In genomic region chr8:84641578-84642361, GRCm38 (mm10) we compare ENCODE assay signal across 19 mouse cellular contexts. TPM values are rescaled to one million over a fixed set of nuclear protein-coding genes. Genes with fewer than 3 reads are reported as not detected.
A peak's percentile ranks its signal among the peaks of the same experiment; 100 is the strongest.
DNase-seq lines count a peak whose midpoint lies in the region; ATAC-seq and TF ChIP-seq lines count a peak whose summit lies in the region.
"Had no signal": no experiment of that assay in that cellular context is flagged by ENCODE, and none has a peak within 500 bp of the region (broad histone marks: within the 10 kb centered on the region; RNA-seq: fewer than 3 reads in every experiment).

No protein-coding gene starts in this region.

- no peaks in the 10 kb centered on the region for H3K4me1 ChIP-seq in kidney, postnatal 0 days (replicated peaks; ENCODE audit: insufficient read depth, low read length)
- no peaks in the 10 kb centered on the region for H3K4me1 ChIP-seq in midbrain, postnatal 0 days (ENCODE audit: insufficient read depth, low read length)
- peaks cover 13% of the 10 kb centered on the region for H3K4me1 ChIP-seq in midbrain, embryonic 13.5 days (replicated peaks)
- peaks cover 44% of the 10 kb centered on the region for H3K4me1 ChIP-seq in embryonic facial prominence, embryonic 10.5 days

- DNase-seq in kidney, postnatal 0 days (ENCODE audit: low spot score): no peak
- no peak for DNase-seq in kidney, adult 9 months
- no peak for DNase-seq in midbrain, postnatal 0 days (ENCODE audit: low spot score)
- no peak for DNase-seq in embryonic facial prominence, embryonic 10.5 days (ENCODE audit: low spot score)
- DNase-seq in spleen, postnatal 14 days (ENCODE audit: low spot score in 2 of 2): no peak
- no peak for DNase-seq in layer of hippocampus, adult 18-20 months (ENCODE audit: low spot score in 2 of 2)
- DNase-seq in thymus, postnatal 0 days (ENCODE audit: low spot score): no peak
- DNase-seq: adrenal gland, adult 8-10 months; cerebellum, adult 9-10 months; heart, adult 11 months; kidney, adult 11 months; kidney, postnatal 25 days; left cerebral cortex, postnatal 4 days; lung, adult 2 months had no signal

- WGBS in kidney, postnatal 0 days: 48% methylated on average over 1 of the region's 1 CpGs
- 83% methylated on average over 1 of the region's 1 CpGs for WGBS in midbrain, postnatal 0 days
- 96% methylated on average over 1 of the region's 1 CpGs for WGBS in midbrain, embryonic 13.5 days
- 89% methylated on average over 1 of the region's 1 CpGs for WGBS in embryonic facial prominence, embryonic 10.5 days

- H3K9me3 ChIP-seq in kidney, postnatal 0 days (replicated peaks; ENCODE audit: low read length): no peaks in the 10 kb centered on the region
- H3K9me3 ChIP-seq in midbrain, postnatal 0 days (ENCODE audit: low read length): no peaks in the 10 kb centered on the region
- no peaks in the 10 kb centered on the region for H3K9me3 ChIP-seq in midbrain, embryonic 13.5 days
- H3K9me3 ChIP-seq in embryonic facial prominence, embryonic 10.5 days: no peaks in the 10 kb centered on the region
- H3K9me3 ChIP-seq: hindbrain, embryonic 13.5 days had no signal

- H3K4me3 ChIP-seq in kidney, postnatal 0 days (replicated peaks; ENCODE audit: low read depth, low read length): no peak overlapping the region
- H3K4me3 ChIP-seq in midbrain, postnatal 0 days (ENCODE audit: low read depth, low read length): no peak overlapping the region
- no peak overlapping the region for H3K4me3 ChIP-seq in midbrain, embryonic 13.5 days (replicated peaks)
- no peak overlapping the region for H3K4me3 ChIP-seq in embryonic facial prominence, embryonic 10.5 days
- H3K4me3 ChIP-seq: hindbrain, embryonic 13.5 days had no signal

- peak; percentile 32; the same call in 1 of the 2 replicates for TF ChIP-seq CTCF in kidney, postnatal 0 days (IDR thresholded peaks at IDR 0.05; ENCODE audit: low read depth)
- TF ChIP-seq CTCF in midbrain, postnatal 0 days (IDR thresholded peaks at IDR 0.05): peak; percentile 27; the same call in 1 of the 2 replicates

- H3K27me3 ChIP-seq in kidney, postnatal 0 days (ENCODE audit: insufficient read depth, low read length): no peaks in the 10 kb centered on the region
- H3K27me3 ChIP-seq in midbrain, postnatal 0 days (ENCODE audit: insufficient read depth, low read length): no peaks in the 10 kb centered on the region
- H3K27me3 ChIP-seq in midbrain, embryonic 13.5 days: no peaks in the 10 kb centered on the region
- no peaks in the 10 kb centered on the region for H3K27me3 ChIP-seq in embryonic facial prominence, embryonic 10.5 days (replicated peaks; ENCODE audit: low read depth, poor library complexity, severe bottlenecking)

- no peak overlapping the region for H3K27ac ChIP-seq in kidney, postnatal 0 days
- no peak overlapping the region for H3K27ac ChIP-seq in midbrain, postnatal 0 days (ENCODE audit: low read depth, low read length)
- H3K27ac ChIP-seq in midbrain, embryonic 13.5 days: no peak overlapping the region
- H3K27ac ChIP-seq in embryonic facial prominence, embryonic 10.5 days (replicated peaks): peak overlapping the region; percentile 63; the same call in 1 of the 2 replicates
- H3K27ac ChIP-seq: hindbrain, embryonic 13.5 days had no signal

- H3K36me3 ChIP-seq in kidney, postnatal 0 days (ENCODE audit: insufficient read depth, low read length): no peaks in the 10 kb centered on the region
- no peaks in the 10 kb centered on the region for H3K36me3 ChIP-seq in midbrain, postnatal 0 days (ENCODE audit: insufficient read depth, low read length)
- no peaks in the 10 kb centered on the region for H3K36me3 ChIP-seq in midbrain, embryonic 13.5 days
- H3K36me3 ChIP-seq in embryonic facial prominence, embryonic 10.5 days (replicated peaks): no peaks in the 10 kb centered on the region

- no peak overlapping the region for H3K4me2 ChIP-seq in kidney, postnatal 0 days (ENCODE audit: low read length)
- no peak overlapping the region for H3K4me2 ChIP-seq in midbrain, postnatal 0 days (ENCODE audit: low read depth, low read length, poor library complexity, severe bottlenecking)
- no peak overlapping the region for H3K4me2 ChIP-seq in midbrain, embryonic 13.5 days (replicated peaks)
- H3K4me2 ChIP-seq: hindbrain, embryonic 13.5 days; midbrain, embryonic 11.5 days had no signal

- no peak for ATAC-seq in kidney, postnatal 0 days (replicated peaks; ENCODE audit: low FRiP score, low read depth)
- no peak for ATAC-seq in midbrain, postnatal 0 days (ENCODE audit: low FRiP score)
- ATAC-seq in midbrain, embryonic 13.5 days: no peak
- ATAC-seq: CD4-positive, CD25-positive, alpha-beta regulatory T cell, adult 4 months; forebrain, embryonic 14.5 days had no signal

- H3K9ac ChIP-seq in kidney, postnatal 0 days (ENCODE audit: low read depth, low read length): no peak overlapping the region
- H3K9ac ChIP-seq in midbrain, postnatal 0 days (replicated peaks; ENCODE audit: low read length, poor library complexity, severe bottlenecking): no peak overlapping the region
- no peak overlapping the region for H3K9ac ChIP-seq in midbrain, embryonic 13.5 days (replicated peaks)
- H3K9ac ChIP-seq: hindbrain, embryonic 13.5 days had no signal

RNA-seq across cellular contexts. Expression of gene Ier2, which starts 20.9 kb away (rescaled TPM):
- 77.4 and 83.8 TPM in 2 replicates for polyA plus RNA-seq in kidney, postnatal 0 days (2015; fragmentation: Nextera tagmentation; extraction: Ambion mirVana)
- 3.9 and 4.3 TPM in 2 replicates for total RNA-seq in midbrain, postnatal 0 days (2014; rRNA removed)
- 12.8 and 14.7 TPM in 2 replicates for polyA plus RNA-seq in midbrain, postnatal 0 days (2015; fragmentation: Nextera tagmentation; extraction: Ambion mirVana)
- 20.0 and 26.3 TPM in 2 replicates for polyA plus RNA-seq in midbrain, embryonic 13.5 days (2015; fragmentation: Nextera tagmentation; extraction: Ambion mirVana)
- polyA plus RNA-seq in embryonic facial prominence, embryonic 10.5 days (2016; fragmentation: Nextera tagmentation; extraction: Ambion mirVana): 140 and 148 TPM in 2 replicates
- 10 to 100 TPM in 1 of 2 experiments, 1 to 10 TPM in 1; 6.2 to 10.0 TPM for total RNA-seq in layer of hippocampus, adult 18-20 months (2021)
- 76.9 and 86.0 TPM in 2 replicates for polyA plus RNA-seq in thymus, postnatal 0 days (2015; fragmentation: Nextera tagmentation; extraction: Ambion mirVana)

RNA-seq across cellular contexts. Expression of gene Trmt1, which starts 44.3 kb away (rescaled TPM):
- polyA plus RNA-seq in kidney, postnatal 0 days (2015; fragmentation: Nextera tagmentation; extraction: Ambion mirVana): 55.3 and 56.1 TPM in 2 replicates
- total RNA-seq in midbrain, postnatal 0 days (2014; rRNA removed): 88.5 and 99.5 TPM in 2 replicates
- polyA plus RNA-seq in midbrain, postnatal 0 days (2015; fragmentation: Nextera tagmentation; extraction: Ambion mirVana): 74.2 and 75.0 TPM in 2 replicates
- polyA plus RNA-seq in midbrain, embryonic 13.5 days (2015; fragmentation: Nextera tagmentation; extraction: Ambion mirVana): 50.1 and 55.7 TPM in 2 replicates
- polyA plus RNA-seq in embryonic facial prominence, embryonic 10.5 days (2016; fragmentation: Nextera tagmentation; extraction: Ambion mirVana): 69.1 and 71.2 TPM in 2 replicates
- 100 to 1,000 TPM in 1 of 2 experiments, 10 to 100 TPM in 1; 96.9 to 108 TPM for total RNA-seq in layer of hippocampus, adult 18-20 months (2021)
- polyA plus RNA-seq in thymus, postnatal 0 days (2015; fragmentation: Nextera tagmentation; extraction: Ambion mirVana): 50.0 and 51.5 TPM in 2 replicates

RNA-seq across cellular contexts. Expression of gene Nacc1, which starts 45.9 kb away (rescaled TPM):
- polyA plus RNA-seq in kidney, postnatal 0 days (2015; fragmentation: Nextera tagmentation; extraction: Ambion mirVana): 15.9 and 16.1 TPM in 2 replicates
- 87.2 and 102 TPM in 2 replicates for total RNA-seq in midbrain, postnatal 0 days (2014; rRNA removed)
- polyA plus RNA-seq in midbrain, postnatal 0 days (2015; fragmentation: Nextera tagmentation; extraction: Ambion mirVana): 13.7 and 13.8 TPM in 2 replicates
- 16.8 and 17.3 TPM in 2 replicates for polyA plus RNA-seq in midbrain, embryonic 13.5 days (2015; fragmentation: Nextera tagmentation; extraction: Ambion mirVana)
- 30.4 and 30.8 TPM in 2 replicates for polyA plus RNA-seq in embryonic facial prominence, embryonic 10.5 days (2016; fragmentation: Nextera tagmentation; extraction: Ambion mirVana)
- 10 to 100 TPM; 94.8 to 95.5 TPM for total RNA-seq in layer of hippocampus, adult 18-20 months (2021)
- polyA plus RNA-seq in thymus, postnatal 0 days (2015; fragmentation: Nextera tagmentation; extraction: Ambion mirVana): 12.1 TPM in 2 replicates

RNA-seq across cellular contexts. Expression of gene Lyl1, which starts 59.5 kb away (rescaled TPM):
- 6.1 and 6.4 TPM in 2 replicates for polyA plus RNA-seq in kidney, postnatal 0 days (2015; fragmentation: Nextera tagmentation; extraction: Ambion mirVana)
- total RNA-seq in midbrain, postnatal 0 days (2014; rRNA removed): 4.6 and 4.8 TPM in 2 replicates
- 2.0 and 2.8 TPM in 2 replicates for polyA plus RNA-seq in midbrain, postnatal 0 days (2015; fragmentation: Nextera tagmentation; extraction: Ambion mirVana)
- 2.1 and 2.4 TPM in 2 replicates for polyA plus RNA-seq in midbrain, embryonic 13.5 days (2015; fragmentation: Nextera tagmentation; extraction: Ambion mirVana)
- polyA plus RNA-seq in embryonic facial prominence, embryonic 10.5 days (2016; fragmentation: Nextera tagmentation; extraction: Ambion mirVana): 4.3 and 5.5 TPM in 2 replicates
- total RNA-seq in layer of hippocampus, adult 18-20 months (2021): 1 to 10 TPM; 2.0 to 2.2 TPM
- polyA plus RNA-seq in thymus, postnatal 0 days (2015; fragmentation: Nextera tagmentation; extraction: Ambion mirVana): 8.1 and 8.8 TPM in 2 replicates
